Mouse (Mus musculus) embryonic facial prominence, embryonic 12.5 days (tissue): ENCODE data around the gene Gm20806. TPM values are rescaled to one million over a fixed set of nuclear protein-coding genes. Genes with fewer than 3 reads are reported as not detected.
"Not testable (repeated sequence)": the region's sequence is repeated elsewhere in the genome, so short reads cannot be mapped to it uniquely, and the experiment has no call there.

ENCODE experiments used
- ATAC-seq: fragments of 200-750 bp; cut with Nextera tagmentation; 2 replicates; pipeline ENCODE4 v1.8.0; 2017; ENCODE audit not compliant: insufficient number of reproducible peaks, insufficient read depth, low FRiP score, low TSS enrichment
- H3K27ac ChIP-seq: fragments of 300-500 bp; sonication (generic); 2 replicates; pipeline ENCODE4 v1.5.1; 2016; ENCODE audit warnings: mild to moderate bottlenecking
- H3K27me3 ChIP-seq: fragments of 300-500 bp; sonication (generic); 2 replicates; pipeline ENCODE4 v1.6.1; 2016; ENCODE audit warnings: mild to moderate bottlenecking, moderate library complexity
- H3K36me3 ChIP-seq: fragments of 300-500 bp; sonication (generic); 2 replicates; pipeline ENCODE4 v1.6.1; 2016; ENCODE audit warnings: mild to moderate bottlenecking
- H3K4me1 ChIP-seq: fragments of 300-500 bp; sonication (generic); 2 replicates; pipeline ENCODE4 v1.6.1; 2016
- H3K4me2 ChIP-seq: fragments of 300-500 bp; sonication (generic); replicated peaks from 2 replicates; pipeline ENCODE4 v1.6.1; 2016; ENCODE audit warnings: mild to moderate bottlenecking, moderate library complexity
- H3K4me3 ChIP-seq: fragments of 300-500 bp; sonication (generic); 2 replicates; pipeline ENCODE4 v1.5.1; 2016; ENCODE audit warnings: mild to moderate bottlenecking
- H3K9ac ChIP-seq: fragments of 300-500 bp; sonication (generic); 2 replicates; pipeline ENCODE4 v1.6.1; 2016; ENCODE audit warnings: mild to moderate bottlenecking, moderate library complexity
- H3K9me3 ChIP-seq: fragments of 300-500 bp; sonication (generic); 2 replicates; pipeline ENCODE4 v1.6.1; 2016; ENCODE audit warnings: mild to moderate bottlenecking, moderate library complexity
- WGBS: fragments of 180-500 bp; shearing (Covaris S2); methylation state at CpG from one replicate; pipeline ENCODE4 v1.1.7; 2016; 5-methylcytosine and 5-hydroxymethylcytosine counted together
- polyA plus RNA-seq: library from polyadenylated mRNA; unstranded; fragments of >200 nt; fragmentation: Nextera tagmentation; extraction: Ambion mirVana; gene quantifications from 2 replicates; pipeline ENCODE4 v1.2.1, GENCODE M21; 2016

Gm20806 gene
- polyA plus RNA-seq, result not detected in 2 replicates

GRCm38 (mm10) chrY:78837956-78838355 lies at the start of gene Gm20806:
TSS of gene Gm20806 (minus strand) at chrY:78838056.
- not testable (repeated sequence) for H3K9ac ChIP-seq, H3K4me1 ChIP-seq, H3K27me3 ChIP-seq, ATAC-seq, H3K27ac ChIP-seq, H3K9me3 ChIP-seq, H3K4me3 ChIP-seq, H3K4me2 ChIP-seq, H3K36me3 ChIP-seq
- WGBS, result no CpG with 5 or more reads among the region's 4 CpGs
